ENCODE assay signal across 9 mouse cellular contexts in genomic region chr10:79857452-79857811, GRCm38 (mm10). TPM values are rescaled to one million over a fixed set of nuclear protein-coding genes. Genes with fewer than 3 reads are reported as not detected.
DNase-seq lines count a peak whose midpoint lies in the region; ATAC-seq and TF ChIP-seq lines count a peak whose summit lies in the region.
"Had no signal": no experiment of that assay in that cellular context is flagged by ENCODE, and none has a peak within 500 bp of the region (broad histone marks: within the 10 kb centered on the region; RNA-seq: fewer than 3 reads in every experiment).

No protein-coding gene starts in this region.

- 2% methylated on average over 4 of the region's 4 CpGs for WGBS in kidney, adult 2 months
- 7% methylated on average over 4 of the region's 4 CpGs for WGBS in lung, embryonic 14.5 days

- no peaks in the 10 kb centered on the region for H3K27me3 ChIP-seq in kidney, adult 2 months (replicated peaks; ENCODE audit: control insufficient read depth, insufficient read depth, low read length)
- no peaks in the 10 kb centered on the region for H3K27me3 ChIP-seq in lung, embryonic 14.5 days (ENCODE audit: insufficient read depth, low read length)

- no peak for TF ChIP-seq CTCF in kidney, adult 2 months (conservative IDR thresholded peaks at IDR 0.05; ENCODE audit: insufficient read depth, insufficient read length, low read depth, low read length)
- TF ChIP-seq CTCF in lung, embryonic 14.5 days (IDR thresholded peaks at IDR 0.05; ENCODE audit: low read depth), result no peak

- H3K4me3 ChIP-seq in kidney, adult 2 months (ENCODE audit: insufficient read depth, low read depth, low read length), result peak overlapping the region; percentile 78
- H3K4me3 ChIP-seq in lung, embryonic 14.5 days (ENCODE audit: low read depth, low read length), result peak overlapping the region; percentile 99

- peaks cover 20% of the 10 kb centered on the region for H3K36me3 ChIP-seq in kidney, adult 2 months (ENCODE audit: control insufficient read depth, insufficient read depth, low read length)
- H3K36me3 ChIP-seq in lung, embryonic 14.5 days (ENCODE audit: insufficient read depth), result peaks cover 71% of the 10 kb centered on the region

- H3K4me2 ChIP-seq in lung, embryonic 14.5 days, result peak overlapping the region; percentile 96

- DNase-seq in 3T3-L1 (ENCODE audit: low read depth, low spot score), result peak; percentile 69
- DNase-seq in B cell, adult 2 months, result peak; percentile 53 to 61
- DNase-seq in cerebellum, postnatal 14 days, result peak; percentile 54 to 63
- peak; percentile 78 to 79 for DNase-seq in heart, adult 9 months (ENCODE audit: low spot score in 2 of 2)
- peak; percentile 89 for DNase-seq in kidney, adult 2 months
- peak; percentile 91 for DNase-seq in lung, embryonic 14.5 days
- DNase-seq in spleen, postnatal 36 days (ENCODE audit: low spot score in 2 of 2), result peak; percentile 70 to 78

- ATAC-seq in lung, embryonic 14.5 days (ENCODE audit: insufficient read depth), result no peak
- no peak for ATAC-seq in megakaryocyte progenitor cell, adult 5-6 weeks (replicated peaks; ENCODE audit: poor library complexity)

- H3K9me3 ChIP-seq in lung, embryonic 14.5 days (ENCODE audit: low read depth, low read length), result no peaks in the 10 kb centered on the region

- H3K27ac ChIP-seq in kidney, adult 2 months (ENCODE audit: insufficient read depth, low read depth, low read length), result peak overlapping the region; percentile 61
- H3K27ac ChIP-seq in lung, embryonic 14.5 days (ENCODE audit: low read depth), result peak overlapping the region; percentile 100

- H3K9ac ChIP-seq in lung, embryonic 14.5 days, result peak overlapping the region; percentile 99

- TF ChIP-seq POLR2A in kidney, adult 2 months (IDR thresholded peaks at IDR 0.05; ENCODE audit: low read depth, low read length), result no peak

- peaks cover 73% of the 10 kb centered on the region for H3K4me1 ChIP-seq in kidney, adult 2 months (ENCODE audit: control insufficient read depth, insufficient read depth, low read length)
- H3K4me1 ChIP-seq in lung, embryonic 14.5 days (ENCODE audit: insufficient read depth), result peaks cover 27% of the 10 kb centered on the region

RNA-seq across cellular contexts. Expression of gene Ptbp1, which starts 3.2 kb away (rescaled TPM):
- 184 and 198 TPM in 2 replicates for polyA plus RNA-seq in kidney, adult 2 months (2012; rRNA removed)
- polyA plus RNA-seq in lung, embryonic 14.5 days (2014; fragmentation: Nextera tagmentation; extraction: Ambion mirVana), result 355 and 366 TPM in 2 replicates
- total RNA-seq in megakaryocyte progenitor cell, adult 5-6 weeks (2015), result 218 and 262 TPM in 2 replicates
- total RNA-seq in megakaryocyte progenitor cell, adult 5-6 weeks (2017), result 172 and 187 TPM in 2 replicates

RNA-seq across cellular contexts. Expression of gene Prtn3, which starts 16.8 kb away (rescaled TPM):
- polyA plus RNA-seq in kidney, adult 2 months (2012; rRNA removed), result 0.67 and 0.99 TPM in 2 replicates
- 3.5 and 3.7 TPM in 2 replicates for polyA plus RNA-seq in lung, embryonic 14.5 days (2014; fragmentation: Nextera tagmentation; extraction: Ambion mirVana)
- 3,382 and 3,510 TPM in 2 replicates for total RNA-seq in megakaryocyte progenitor cell, adult 5-6 weeks (2015)
- total RNA-seq in megakaryocyte progenitor cell, adult 5-6 weeks (2017), result 738 and 1,001 TPM in 2 replicates
- total RNA-seq: gastrocnemius, postnatal 36 days had no signal

RNA-seq across cellular contexts. Expression of gene Plppr3, which starts 17.0 kb away (rescaled TPM):
- 2.7 and 3.2 TPM in 2 replicates for polyA plus RNA-seq in kidney, adult 2 months (2012; rRNA removed)
- polyA plus RNA-seq in lung, embryonic 14.5 days (2014; fragmentation: Nextera tagmentation; extraction: Ambion mirVana), result 31.3 and 37.4 TPM in 2 replicates
- 39.0 and 41.2 TPM in 2 replicates for total RNA-seq in megakaryocyte progenitor cell, adult 5-6 weeks (2015)
- 93.9 and 96.9 TPM in 2 replicates for total RNA-seq in megakaryocyte progenitor cell, adult 5-6 weeks (2017)
- total RNA-seq: gastrocnemius, postnatal 36 days had no signal

RNA-seq across cellular contexts. Expression of gene Elane, which starts 28.6 kb away (rescaled TPM):
- polyA plus RNA-seq in kidney, adult 2 months (2012; rRNA removed), result 0.10 TPM in 1 of 2 replicates, not detected in the other
- polyA plus RNA-seq in lung, embryonic 14.5 days (2014; fragmentation: Nextera tagmentation; extraction: Ambion mirVana), result 0.18 and 0.26 TPM in 2 replicates
- 6,143 and 8,228 TPM in 2 replicates for total RNA-seq in megakaryocyte progenitor cell, adult 5-6 weeks (2015)
- 2,359 and 2,989 TPM in 2 replicates for total RNA-seq in megakaryocyte progenitor cell, adult 5-6 weeks (2017)
- total RNA-seq: gastrocnemius, postnatal 36 days had no signal

RNA-seq across cellular contexts. Expression of gene Cfd, which starts 33.2 kb away (rescaled TPM):
- 1,335 and 2,389 TPM in 2 replicates for polyA plus RNA-seq in kidney, adult 2 months (2012; rRNA removed)
- polyA plus RNA-seq in lung, embryonic 14.5 days (2014; fragmentation: Nextera tagmentation; extraction: Ambion mirVana), result not detected in 2 replicates
- 0.49 and 0.56 TPM in 2 replicates for total RNA-seq in megakaryocyte progenitor cell, adult 5-6 weeks (2015)
- total RNA-seq in megakaryocyte progenitor cell, adult 5-6 weeks (2017), result 1.2 TPM in 1 of 2 replicates, not detected in the other
